In genomic region chr7:18922807-18923206, GRCm38 (mm10) we compare ENCODE assay signal across 8 mouse cellular contexts. TPM values are rescaled to one million over a fixed set of nuclear protein-coding genes. Genes with fewer than 3 reads are reported as not detected.
DNase-seq lines count a peak whose midpoint lies in the region; ATAC-seq lines count a peak whose summit lies in the region.

No protein-coding gene starts in this region.

- H3K4me3 ChIP-seq in neural tube, embryonic 14.5 days (ENCODE audit: low read depth, low read length), result no peak overlapping the region

- ATAC-seq in neural tube, embryonic 14.5 days (ENCODE audit: low read depth), result 0 out of 2 replicates have a peak, but pooled peaks have one; percentile 3
- no peak for ATAC-seq in granulocyte monocyte progenitor cell, adult 5-6 weeks (replicated peaks; ENCODE audit: poor library complexity, severe bottlenecking)

- WGBS in neural tube, embryonic 14.5 days, result 18% methylated on average over 5 of the region's 5 CpGs

- H3K27ac ChIP-seq in neural tube, embryonic 14.5 days (ENCODE audit: low read depth, low read length), result peak overlapping the region; percentile 66

- H3K4me2 ChIP-seq in neural tube, embryonic 14.5 days (ENCODE audit: low read depth, low read length), result peak overlapping the region; percentile 29; the same call in 1 of the 2 replicates

- no peaks in the 10 kb centered on the region for H3K36me3 ChIP-seq in neural tube, embryonic 14.5 days (ENCODE audit: control insufficient read depth, insufficient read depth, low read length)

- DNase-seq in embryo, embryonic 10.5 days (ENCODE audit: low spot score), result peak; percentile 54
- peak; percentile 91 to 93 for DNase-seq in frontal cortex, adult 2 months (ENCODE audit: extremely low spot score in 1 of 2, low spot score in 1 of 2)
- peak; percentile 75 to 87 for DNase-seq in left cerebral cortex, adult 18-20 months (ENCODE audit: low spot score in 2 of 2)
- no peak for DNase-seq in kidney, postnatal 36 days
- no peak for DNase-seq in yolk sac, embryonic 10.5 days (ENCODE audit: low spot score)
- DNase-seq in c-Kit-positive CD71-positive TER-119-positive erythroid progenitor cells, embryonic 14.5 days (ENCODE audit: low spot score), result no peak

- H3K9ac ChIP-seq in neural tube, embryonic 14.5 days (replicated peaks; ENCODE audit: low read depth, low read length), result no peak overlapping the region

- H3K27me3 ChIP-seq in neural tube, embryonic 14.5 days (ENCODE audit: control insufficient read depth, insufficient read depth, low read length), result no peaks in the 10 kb centered on the region

- no peaks in the 10 kb centered on the region for H3K9me3 ChIP-seq in neural tube, embryonic 14.5 days (ENCODE audit: control insufficient read depth, low read length)

- peaks cover 36% of the 10 kb centered on the region for H3K4me1 ChIP-seq in neural tube, embryonic 14.5 days (ENCODE audit: control insufficient read depth, insufficient read depth, low read length)

RNA-seq across cellular contexts. Expression of gene Nova2, which starts 2.9 kb away (rescaled TPM):
- polyA plus RNA-seq in frontal cortex, adult 2 months (2012; rRNA removed), result 25.0 and 27.0 TPM in 2 replicates
- total RNA-seq in left cerebral cortex, adult 18-20 months (2021), result 10 to 100 TPM; 69.9 to 70.1 TPM
- polyA plus RNA-seq in neural tube, embryonic 14.5 days (2014; fragmentation: Nextera tagmentation; extraction: Ambion mirVana), result 17.1 and 18.4 TPM in 2 replicates
- not detected in 2 replicates for total RNA-seq in granulocyte monocyte progenitor cell, adult 5-6 weeks (2014; fragmentation: Nextera tagmentation)
- total RNA-seq in granulocyte monocyte progenitor cell, adult 5-6 weeks (2017), result not detected in 2 replicates

RNA-seq across cellular contexts. Expression of gene Ccdc61, which starts 12.6 kb away (rescaled TPM):
- 11.7 and 15.4 TPM in 2 replicates for polyA plus RNA-seq in frontal cortex, adult 2 months (2012; rRNA removed)
- total RNA-seq in left cerebral cortex, adult 18-20 months (2021), result 10 to 100 TPM; 10.5 to 12.6 TPM
- polyA plus RNA-seq in neural tube, embryonic 14.5 days (2014; fragmentation: Nextera tagmentation; extraction: Ambion mirVana), result 17.6 and 20.2 TPM in 2 replicates
- total RNA-seq in granulocyte monocyte progenitor cell, adult 5-6 weeks (2014; fragmentation: Nextera tagmentation), result 34.6 and 45.4 TPM in 2 replicates
- total RNA-seq in granulocyte monocyte progenitor cell, adult 5-6 weeks (2017), result 11.4 and 12.1 TPM in 2 replicates

RNA-seq across cellular contexts. Expression of gene Pglyrp1, which starts 51.7 kb away (rescaled TPM):
- 17.5 and 20.5 TPM in 2 replicates for polyA plus RNA-seq in frontal cortex, adult 2 months (2012; rRNA removed)
- total RNA-seq in left cerebral cortex, adult 18-20 months (2021), result 10 to 100 TPM in 1 of 2 experiments, 1 to 10 TPM in 1; 9.5 to 19.9 TPM
- 18.3 and 18.7 TPM in 2 replicates for polyA plus RNA-seq in neural tube, embryonic 14.5 days (2014; fragmentation: Nextera tagmentation; extraction: Ambion mirVana)
- total RNA-seq in granulocyte monocyte progenitor cell, adult 5-6 weeks (2014; fragmentation: Nextera tagmentation), result 112 and 117 TPM in 2 replicates
- total RNA-seq in granulocyte monocyte progenitor cell, adult 5-6 weeks (2017), result 17.6 and 21.2 TPM in 2 replicates

Comparison
In these comparisons a context has a peak if more than half of its experiments do, and no peak if none do; other contexts are left out.
1. DNase-seq: peak in embryo, embryonic 10.5 days (single experiment), frontal cortex, adult 2 months (2 of 2) and left cerebral cortex, adult 18-20 months (2 of 2); none in kidney, postnatal 36 days (0 of 2), yolk sac, embryonic 10.5 days (single experiment) and c-Kit-positive CD71-positive TER-119-positive erythroid progenitor cells, embryonic 14.5 days (single experiment).
2. RNA of gene Nova2, which starts 2.9 kb away (total RNA-seq): 69.9 to 70.1 TPM in left cerebral cortex, adult 18-20 months; not detected in granulocyte monocyte progenitor cell, adult 5-6 weeks; every median in the first group is over 10 times any median in the second.